Mouse (Mus musculus) heart, adult 2 months (tissue): ENCODE data around the gene Nrp1. TPM values are rescaled to one million over a fixed set of nuclear protein-coding genes. Genes with fewer than 3 reads are reported as not detected.

ENCODE experiments used
- DNase-seq, 2 experiments: peaks; one replicate each; pipeline ENCODE4 v3.0.0; 2021
- H3K27ac ChIP-seq: fragments of 200-600 bp; 2 replicates; pipeline ENCODE4 v1.8.1; 2022
- H3K27me3 ChIP-seq: fragments of 200-500 bp; 2 replicates; pipeline ENCODE4 v1.6.1; 2012; ENCODE audit warnings: mild to moderate bottlenecking, low read length, inconsistent platforms, mixed read lengths; ENCODE audit not compliant: control insufficient read depth, insufficient read depth
- H3K36me3 ChIP-seq: fragments of 200-500 bp; 2 replicates; pipeline ENCODE4 v1.6.1; 2012; ENCODE audit warnings: low read length, inconsistent platforms; ENCODE audit not compliant: control insufficient read depth, insufficient read depth
- H3K4me1 ChIP-seq: fragments of 200-500 bp; 2 replicates; pipeline ENCODE4 v1.6.1; 2011; ENCODE audit warnings: low read length; ENCODE audit not compliant: control insufficient read depth, insufficient read depth
- H3K4me3 ChIP-seq: fragments of 200-600 bp; 2 replicates; pipeline ENCODE4 v1.8.1; 2022
- H3K79me2 ChIP-seq: fragments of 200-500 bp; replicated peaks from 2 replicates; pipeline ENCODE4 v1.6.1; 2012; ENCODE audit warnings: mild to moderate bottlenecking, inconsistent platforms, low read length, moderate library complexity, mixed read lengths; ENCODE audit not compliant: control insufficient read depth, insufficient read depth
- H3K9ac ChIP-seq: fragments of 200-500 bp; 2 replicates; pipeline ENCODE4 v1.6.1; 2012; ENCODE audit warnings: low read depth, mild to moderate bottlenecking, control low read depth, inconsistent platforms, low read length, mixed read lengths
- CTCF ChIP-seq: fragments of 200-600 bp; IDR thresholded peaks from 2 replicates; pipeline ENCODE4 v1.8.1; 2022; ENCODE audit warnings: antibody characterized with exemption, mild to moderate bottlenecking, moderate library complexity
- EP300 ChIP-seq: fragments of 200-500 bp; IDR thresholded peaks from 2 replicates; pipeline ENCODE4 v1.6.1; 2011; ENCODE audit warnings: low read depth, low read length, control low read depth; ENCODE audit not compliant: insufficient read depth
- POLR2A ChIP-seq: fragments of 200-500 bp; IDR thresholded peaks from 2 replicates; pipeline ENCODE4 v1.6.1; 2011; ENCODE audit warnings: mild to moderate bottlenecking, low read depth, low read length, control low read depth; ENCODE audit not compliant: insufficient read depth
- WGBS: fragments of 180-500 bp; shearing (Covaris S2); methylation state at CpG from one replicate; pipeline ENCODE4 v1.1.7; 2018; 5-methylcytosine and 5-hydroxymethylcytosine counted together
- intact Hi-C: fragments of 180-260 bp; cut with DNase I; formaldehyde crosslinking; loops from one replicate; pipeline ENCODE4 v1.15.1; 2025
- polyA plus RNA-seq: library from polyadenylated mRNA; depleted of rRNA; stranded (reverse); fragments of >200 nt; gene quantifications from 2 replicates; pipeline ENCODE4 v1.2.3, GENCODE M21; 2012
- total RNA-seq, 2 experiments: library from RNA; stranded (reverse); gene quantifications; 2 replicates each; pipeline ENCODE4 v1.2.3; 2021

The Nrp1 gene
- total and polyA plus RNA-seq, 3 experiments = 64.5 to 115 (median 115) TPM

GRCm38 (mm10) chr8:128480896-128481665 is 122.7 kb downstream of the Nrp1 start:
- Histone ChIP-seq H3K36me3 (peaks cover 65% of the 10 kb centered on the region), H3K27ac (no peak overlapping the region; the same call in 1 of the 2 replicates)
- intact Hi-C loops = no loop called here

GRCm38 (mm10) chr8:128483344-128483743 is 124.9 kb downstream of the Nrp1 start:
- no peak overlapping the region for H3K4me3 ChIP-seq
- no peaks in the 10 kb centered on the region for H3K27me3 ChIP-seq
- WGBS = 88% methylated on average over 3 of the region's 3 CpGs
- H3K9ac ChIP-seq = no peak overlapping the region
- intact Hi-C loops = loop anchor here (2.0 kb wide), 1 partner anchor 15 kb away; no protein-coding TSS in a partner anchor
- TF ChIP-seq CTCF (no peak), POLR2A (no peak)
- H3K36me3 ChIP-seq = peaks cover 74% of the 10 kb centered on the region
- no peaks in the 10 kb centered on the region for H3K79me2 ChIP-seq
- H3K4me1 ChIP-seq = peaks cover 19% of the 10 kb centered on the region
- no peak overlapping the region for H3K27ac ChIP-seq
- no peak for DNase-seq

More at GRCm38 (mm10) chr8:128480896-128481665, 122.7 kb downstream of the Nrp1 start:
- Histone ChIP-seq H3K4me3 (no peak overlapping the region), H3K27me3 (no peaks in the 10 kb centered on the region), H3K9ac (no peak overlapping the region), H3K79me2 (no peaks in the 10 kb centered on the region), H3K4me1 (peaks cover 11% of the 10 kb centered on the region)
- TF ChIP-seq CTCF = no peak
- TF ChIP-seq EP300 = 0 out of 2 replicates have a peak, but pooled peaks have one; percentile 7
- peak in 1 of 2 experiments; percentile 21 for DNase-seq
- 65% methylated on average over 8 of the region's 8 CpGs for WGBS

GRCm38 (mm10) chr8:128484720-128485124 is 126.3 kb downstream of the Nrp1 start:
- WGBS = 76% methylated on average over 1 of the region's 1 CpGs
- Histone ChIP-seq H3K4me3 (no peak overlapping the region), H3K9ac (no peak overlapping the region), H3K79me2 (no peaks in the 10 kb centered on the region), H3K36me3 (peaks cover 78% of the 10 kb centered on the region), H3K4me1 (peaks cover 19% of the 10 kb centered on the region), H3K27ac (peak overlapping the region; percentile 34; the same call in 1 of the 2 replicates), H3K27me3 (no peaks in the 10 kb centered on the region)
- TF ChIP-seq CTCF (no peak), POLR2A (no peak), EP300 (no peak)
- intact Hi-C loops = loop anchor here (5.0 kb wide), 3 partner anchors 32 to 1047 kb away; no protein-coding TSS in a partner anchor
- no peak for DNase-seq

GRCm38 (mm10) chr8:128486043-128486442 is 127.6 kb downstream of the Nrp1 start:
- DNase-seq = no peak
- Histone ChIP-seq H3K27ac (peak overlapping the region; percentile 27), H3K4me1 (peaks cover 27% of the 10 kb centered on the region), H3K9ac (no peak overlapping the region), H3K27me3 (no peaks in the 10 kb centered on the region), H3K36me3 (peaks cover 88% of the 10 kb centered on the region), H3K4me3 (no peak overlapping the region), H3K79me2 (no peaks in the 10 kb centered on the region)
- 35% methylated on average over 2 of the region's 2 CpGs for WGBS
- intact Hi-C loops = loop anchor here (5.0 kb wide), 3 partner anchors 34 to 1049 kb away; no protein-coding TSS in a partner anchor
- no peak for TF ChIP-seq EP300
- no peak for TF ChIP-seq CTCF
- TF ChIP-seq POLR2A = no peak

- Histone ChIP-seq H3K4me3 (no peak overlapping the region), H3K27ac (peak overlapping the region; percentile 51), H3K36me3 (peaks cover 76% of the 10 kb centered on the region), H3K4me1 (peaks cover 24% of the 10 kb centered on the region), H3K27me3 (no peaks in the 10 kb centered on the region), H3K9ac (no peak overlapping the region), H3K79me2 (no peaks in the 10 kb centered on the region)
- intact Hi-C loops = loop anchor here (5.0 kb wide), 3 partner anchors 36 to 1051 kb away; no protein-coding TSS in a partner anchor
- TF ChIP-seq EP300 (no peak), CTCF (0 out of 2 replicates have a peak, but pooled peaks have one; percentile 9)
- 39% methylated on average over 10 of the region's 10 CpGs for WGBS
- DNase-seq = peak in 1 of 2 experiments; percentile 23
These were observed 129.8 kb downstream of the Nrp1 start for GRCm38 (mm10) chr8:128487966-128488931.
